Mouse (Mus musculus) olfactory bulb, adult 2 months (tissue): Measurements from ENCODE around the gene Anapc4. TPM values are rescaled to one million over a fixed set of nuclear protein-coding genes. Genes with fewer than 3 reads are reported as not detected.

Experiments used
- H3K27ac ChIP-seq: fragments of 200-500 bp; 2 replicates; pipeline ENCODE4 v1.5.1; 2012; ENCODE audit warnings: low read depth, low read length; ENCODE audit not compliant: insufficient read depth
- H3K4me1 ChIP-seq: fragments of 200-500 bp; 2 replicates; pipeline ENCODE4 v1.6.1; 2012; ENCODE audit warnings: low read length; ENCODE audit not compliant: control insufficient read depth, insufficient read depth
- H3K4me3 ChIP-seq: fragments of 200-500 bp; 2 replicates; pipeline ENCODE4 v1.5.1; 2012; ENCODE audit warnings: mild to moderate bottlenecking, low read depth, low read length, moderate library complexity; ENCODE audit not compliant: insufficient read depth
- CTCF ChIP-seq: fragments of 200-500 bp; IDR thresholded peaks from 2 replicates; pipeline ENCODE4 v1.5.1; 2012; ENCODE audit warnings: low read depth, mild to moderate bottlenecking, low read length, moderate library complexity; ENCODE audit not compliant: insufficient read depth
- POLR2A ChIP-seq: fragments of 200-500 bp; IDR thresholded peaks from 2 replicates; pipeline ENCODE4 v1.6.1; 2012; ENCODE audit warnings: mild to moderate bottlenecking, low read depth, low read length, moderate library complexity; ENCODE audit not compliant: insufficient read depth
- WGBS: fragments of 180-500 bp; shearing (Covaris S2); methylation state at CpG from one replicate; pipeline ENCODE4 v1.1.7; 2018; 5-methylcytosine and 5-hydroxymethylcytosine counted together
- polyA plus RNA-seq: library from polyadenylated mRNA; stranded (reverse); fragments of >200 nt; gene quantifications from 2 replicates; pipeline ENCODE4 v1.2.4, GENCODE M21; 2012; ENCODE audit warnings: low replicate concordance; ENCODE audit not compliant: missing spikeins, insufficient read depth, insufficient read length

Gene Anapc4
- polyA plus RNA-seq, result not detected in 2 replicates

DNA sequence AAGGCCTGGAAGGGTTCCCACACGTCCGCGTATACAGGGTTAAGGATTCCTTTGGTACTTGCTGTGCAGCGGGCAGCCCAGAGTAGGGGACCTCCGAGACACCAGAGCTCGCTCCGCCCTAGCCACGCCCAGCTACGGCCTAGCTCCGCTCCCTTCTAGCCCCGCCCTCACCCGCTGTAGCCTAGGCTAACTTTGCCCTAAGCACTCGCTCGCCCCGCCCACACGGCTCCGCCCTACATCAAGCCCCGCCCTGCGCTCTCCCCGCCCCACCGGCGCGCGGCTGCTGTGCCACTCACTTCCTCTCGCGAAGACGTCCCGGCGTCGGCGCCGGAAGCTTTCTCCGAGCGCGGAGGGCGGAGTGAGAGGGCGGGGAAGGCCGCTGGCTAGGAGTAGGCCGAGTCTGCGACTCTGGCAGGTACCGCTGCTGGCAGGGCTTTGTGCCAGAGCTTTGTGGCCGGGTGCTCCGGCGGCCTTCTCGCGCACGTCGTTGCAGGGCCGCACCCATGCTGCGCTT, at the start of gene Anapc4:
Gene Anapc4, plus strand, starts transcription at position 252 of the 514 bp plus-strand sequence.
- WGBS, result under 1% methylated on average over 50 of the region's 50 CpGs
- peak within 1 kb of the TSS; percentile 67 for H3K4me3 ChIP-seq
- TF ChIP-seq POLR2A (peak; percentile 61; the same call in 1 of the 2 replicates), CTCF (no peak)
- H3K27ac ChIP-seq, result peak within 1 kb of the TSS; percentile 35
- no peaks in the 10 kb centered on the region for H3K4me1 ChIP-seq

DNA sequence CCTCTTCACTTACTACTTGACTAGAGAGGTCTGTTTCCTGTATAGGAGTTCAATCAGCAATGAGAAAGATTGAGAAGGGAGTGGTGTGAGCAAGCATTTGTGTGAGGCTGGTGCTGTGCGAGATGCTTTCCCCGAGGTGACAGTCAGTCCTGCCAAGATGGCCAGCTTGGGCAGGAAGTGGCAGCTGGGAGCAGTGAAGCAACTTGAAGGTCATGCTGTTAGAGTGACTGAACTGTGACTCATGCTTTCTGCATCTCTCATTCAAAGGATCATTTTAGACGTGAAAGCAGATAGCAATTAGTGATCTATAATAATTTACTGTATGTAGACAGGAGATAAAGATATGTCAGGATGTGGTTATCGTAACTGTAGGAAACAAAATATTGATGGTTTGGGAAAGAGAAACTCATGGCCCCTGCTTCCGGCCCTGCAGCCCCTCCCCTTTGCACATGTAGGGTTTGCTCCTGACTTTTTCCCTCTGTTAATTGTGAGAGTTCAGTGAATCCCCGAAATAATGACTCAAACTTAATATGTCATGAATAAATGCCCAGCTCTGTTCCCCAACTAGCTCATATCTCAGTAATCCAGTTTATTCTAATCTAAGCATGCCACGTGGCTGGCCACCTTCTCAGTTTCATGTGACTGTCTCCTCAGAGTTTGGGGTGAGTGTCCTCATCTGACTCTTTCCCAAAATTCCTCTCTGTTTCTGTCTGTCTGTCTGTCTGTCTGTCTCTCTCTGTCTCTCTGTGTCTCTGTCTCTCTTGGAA, 47.1 kb upstream of the Anapc4 start:
- TF ChIP-seq POLR2A (no peak), CTCF (no peak)
- Histone ChIP-seq H3K4me1 (no peaks in the 10 kb centered on the region), H3K4me3 (no peak overlapping the region), H3K27ac (no peak overlapping the region)
- 85% methylated on average over 7 of the region's 7 CpGs for WGBS

- 90% methylated on average over 9 of the region's 9 CpGs for WGBS
- H3K27ac ChIP-seq, result no peak overlapping the region
- no peak overlapping the region for H3K4me3 ChIP-seq
- no peaks in the 10 kb centered on the region for H3K4me1 ChIP-seq
- no peak for TF ChIP-seq CTCF
- TF ChIP-seq POLR2A, result no peak
Observed at GRCm38 (mm10) chr5:52793230-52793629, 40.6 kb upstream of the Anapc4 start.

GRCm38 (mm10) chr5:52794109-52794508, 39.7 kb upstream of the Anapc4 start:
- TF ChIP-seq CTCF (no peak), POLR2A (no peak)
- Histone ChIP-seq H3K27ac (no peak overlapping the region), H3K4me3 (no peak overlapping the region), H3K4me1 (no peaks in the 10 kb centered on the region)
- WGBS, result 92% methylated on average over 9 of the region's 9 CpGs

DNA sequence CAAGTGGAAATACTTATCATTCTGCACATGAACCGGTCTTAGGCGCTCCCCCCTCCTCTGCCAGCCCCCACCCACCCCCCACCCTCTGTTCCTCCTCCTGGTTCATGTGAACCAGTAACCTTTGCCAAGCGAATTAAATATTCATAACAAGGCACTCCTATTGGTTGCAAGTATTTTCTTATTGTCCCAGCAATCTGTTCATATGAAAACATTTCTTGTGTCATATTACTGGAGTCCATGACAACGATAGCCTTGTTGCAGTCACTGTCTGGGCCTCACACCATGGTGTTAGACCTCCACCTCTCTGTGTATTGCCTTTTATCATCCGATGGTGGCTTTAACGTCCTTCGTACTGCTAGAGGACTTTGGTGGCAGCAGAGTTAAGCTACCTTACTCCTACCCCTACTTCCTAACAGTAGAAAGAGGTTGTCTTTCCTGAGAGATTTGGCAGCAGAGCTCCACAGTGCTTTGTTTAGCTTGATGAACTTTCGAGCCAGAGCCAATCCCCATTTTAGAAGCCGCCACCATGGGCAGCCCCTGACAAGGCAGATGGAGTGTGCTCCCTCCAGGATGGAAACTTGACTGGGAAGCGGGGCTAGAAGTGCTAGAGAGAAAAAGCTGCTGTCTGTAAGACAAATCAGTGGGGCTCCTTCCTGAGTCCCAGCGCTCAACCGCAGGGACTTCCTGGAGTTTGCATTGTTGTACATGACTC, 34.4 kb upstream of the Anapc4 start:
- no peak overlapping the region for H3K4me3 ChIP-seq
- TF ChIP-seq CTCF (no peak), POLR2A (no peak)
- H3K4me1 ChIP-seq, result no peaks in the 10 kb centered on the region
- no peak overlapping the region for H3K27ac ChIP-seq
- 86% methylated on average over 12 of the region's 12 CpGs for WGBS

GRCm38 (mm10) chr5:52805801-52806200, 28.0 kb upstream of the Anapc4 start:
- 89% methylated on average over 4 of the region's 4 CpGs for WGBS
- TF ChIP-seq POLR2A, result no peak
- TF ChIP-seq CTCF, result no peak

DNA sequence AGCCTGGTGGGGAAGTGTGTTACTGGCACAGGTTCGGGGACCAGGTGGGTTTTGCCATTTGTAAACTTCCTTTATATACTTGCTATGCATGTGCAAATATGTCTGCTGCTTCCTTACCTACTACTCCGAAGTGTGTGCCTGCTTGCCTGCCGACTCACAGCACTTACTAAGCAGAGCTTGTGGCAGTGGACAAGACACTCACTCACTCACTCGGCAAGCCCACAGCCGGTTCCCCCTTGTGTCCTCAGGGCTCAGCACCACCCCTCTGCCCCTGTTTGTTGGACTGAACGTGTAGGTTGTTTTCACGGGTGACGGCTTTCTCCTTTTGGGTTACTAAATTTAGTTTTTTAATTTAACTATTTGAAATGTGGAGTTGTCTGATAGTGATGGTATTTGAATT, 27.5 kb upstream of the Anapc4 start:
- Histone ChIP-seq H3K27ac (no peak overlapping the region), H3K4me1 (peaks cover 4% of the 10 kb centered on the region; the same call in 1 of the 2 replicates), H3K4me3 (no peak overlapping the region)
- WGBS, result 63% methylated on average over 8 of the region's 8 CpGs
- TF ChIP-seq POLR2A (no peak), CTCF (no peak)

More at GRCm38 (mm10) chr5:52805801-52806200, 28.0 kb upstream of the Anapc4 start:
- H3K27ac ChIP-seq, result no peak overlapping the region
- H3K4me1 ChIP-seq, result peaks cover 4% of the 10 kb centered on the region; the same call in 1 of the 2 replicates
- H3K4me3 ChIP-seq, result no peak overlapping the region

GRCm38 (mm10) chr5:52807030-52807429, 26.8 kb upstream of the Anapc4 start:
- Histone ChIP-seq H3K4me3 (no peak overlapping the region), H3K27ac (no peak overlapping the region), H3K4me1 (peaks cover 4% of the 10 kb centered on the region; the same call in 1 of the 2 replicates)
- TF ChIP-seq CTCF (no peak), POLR2A (no peak)
- 72% methylated on average over 7 of the region's 7 CpGs for WGBS

- peaks cover 6% of the 10 kb centered on the region for H3K4me1 ChIP-seq
- 94% methylated on average over 6 of the region's 6 CpGs for WGBS
- H3K4me3 ChIP-seq, result no peak overlapping the region
- TF ChIP-seq POLR2A (no peak), CTCF (no peak)
- no peak overlapping the region for H3K27ac ChIP-seq
Observed at GRCm38 (mm10) chr5:52810446-52810845, 23.4 kb upstream of the Anapc4 start.
